Mouse (Mus musculus): ENCODE data around the gene Nav2.

DNA sequence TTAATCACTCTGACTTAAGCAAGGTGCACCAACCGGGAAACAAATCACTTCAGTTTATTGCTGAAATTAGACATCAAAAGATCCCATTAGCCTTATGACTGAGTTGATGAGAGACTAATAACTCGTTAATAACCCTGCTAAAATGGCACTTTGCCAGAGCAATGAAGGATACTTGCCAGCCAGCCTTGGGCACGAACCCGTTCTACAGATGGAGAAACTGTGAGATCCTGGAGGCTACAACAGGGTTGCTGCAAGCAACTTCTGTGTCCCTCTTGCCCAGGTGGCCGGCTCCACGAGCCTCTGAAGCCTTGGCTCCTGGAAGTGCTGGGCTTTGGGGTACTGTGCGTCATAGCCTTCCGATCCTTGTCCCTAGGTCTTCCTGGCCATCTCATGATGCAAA, 681.1 kb downstream of the Nav2 start:
- TF ChIP-seq POLR2A (IDR thresholded peaks at IDR 0.05; ENCODE audit: control insufficient read depth in 1 of 2, insufficient read depth in 1 of 2, low read depth in 1 of 2, low read length in 2 of 2, poor library complexity in 1 of 2) (no peak), UBTF (IDR thresholded peaks at IDR 0.05; ENCODE audit: borderline replicate concordance, insufficient read depth, low read depth, low read length) (no peak), TBP (IDR thresholded peaks at IDR 0.05; ENCODE audit: low read depth, low read length) (no peak), HCFC1 (IDR thresholded peaks at IDR 0.05; ENCODE audit: low read depth, low read length) (no peak)

Measured in MEL (cell line).